Mouse (Mus musculus): ENCODE measurements around the gene Olfr97. TPM values are rescaled to one million over a fixed set of nuclear protein-coding genes. Genes with fewer than 3 reads are reported as not detected.

Olfr97 gene
- polyA plus RNA-seq, 1 experiment = not detected

GRCm38 (mm10) chr17:37196845-37197724 is 40.0 kb downstream of the Olfr97 start:
- 3% methylated on average over 77 of the region's 77 CpGs for WGBS
- no peak for DNase-seq (ENCODE audit: low read depth, low spot score)

- 64% methylated on average over 5 of the region's 5 CpGs for WGBS
- no peak for DNase-seq (ENCODE audit: low read depth, low spot score)
These were observed 42.3 kb downstream of the Olfr97 start for GRCm38 (mm10) chr17:37194782-37195181.

- DNase-seq (ENCODE audit: low read depth, low spot score) = no peak
- 63% methylated on average over 2 of the region's 2 CpGs for WGBS
These were observed 43.5 kb downstream of the Olfr97 start, which contains the start of gene Ubd for GRCm38 (mm10) chr17:37193656-37194055. Gene Ubd, plus strand, starts transcription at chr17:37193892.

GRCm38 (mm10) chr17:37193032-37193431 is 44.1 kb downstream of the Olfr97 start:
- DNase-seq (ENCODE audit: low read depth, low spot score) = no peak

GRCm38 (mm10) chr17:37190711-37191110 is 46.4 kb downstream of the Olfr97 start:
- DNase-seq (ENCODE audit: low read depth, low spot score) = no peak
- 56% methylated on average over 2 of the region's 2 CpGs for WGBS

GRCm38 (mm10) chr17:37185474-37185873 is 51.7 kb downstream of the Olfr97 start:
- WGBS = 22% methylated on average over 6 of the region's 6 CpGs

More at GRCm38 (mm10) chr17:37185474-37185873, 51.7 kb downstream of the Olfr97 start:
- DNase-seq (ENCODE audit: low read depth, low spot score) = no peak

Other genes with a start within 250 kb of the Olfr97 start
- gene H2-M5, start 247.8 kb downstream of the Olfr97 start, polyA plus RNA-seq (2012; rRNA removed) = 0.14 TPM in 1 of 2 replicates, not detected in the other
- gene Zfp57, start 236.2 kb downstream of the Olfr97 start, polyA plus RNA-seq (2012; rRNA removed) = 1.4 and 2.6 TPM in 2 replicates
- not detected in 2 replicates for gene Mog, start 213.9 kb downstream of the Olfr97 start, polyA plus RNA-seq (2012; rRNA removed)
- gene Gabbr1, start 191.4 kb downstream of the Olfr97 start, polyA plus RNA-seq (2012; rRNA removed) = 8.1 and 11.3 TPM in 2 replicates
- gene Olfr90, start 148.8 kb downstream of the Olfr97 start, polyA plus RNA-seq (2012; rRNA removed) = not detected in 2 replicates
- not detected in 2 replicates for gene Olfr91, start 139.1 kb downstream of the Olfr97 start, polyA plus RNA-seq (2012; rRNA removed)
- not detected in 2 replicates for gene Olfr92, start 117.2 kb downstream of the Olfr97 start, polyA plus RNA-seq (2012; rRNA removed)
- not detected in 2 replicates for gene Olfr93, start 75.8 kb downstream of the Olfr97 start, polyA plus RNA-seq (2012; rRNA removed)
- 12.6 and 18.4 TPM in 2 replicates for gene Ubd, start 43.4 kb downstream of the Olfr97 start, polyA plus RNA-seq (2012; rRNA removed)
- not detected in 2 replicates for gene Olfr94, start 36.3 kb downstream of the Olfr97 start, polyA plus RNA-seq (2012; rRNA removed)
- not detected in 2 replicates for gene Olfr95, start 24.2 kb downstream of the Olfr97 start, polyA plus RNA-seq (2012; rRNA removed)
- not detected in 2 replicates for gene Olfr96, start 17.2 kb downstream of the Olfr97 start, polyA plus RNA-seq (2012; rRNA removed)
- gene Olfr98, start 26.4 kb upstream of the Olfr97 start, polyA plus RNA-seq (2012; rRNA removed) = not detected in 2 replicates
- gene H2-M3, start 32.9 kb upstream of the Olfr97 start, polyA plus RNA-seq (2012; rRNA removed) = 9.6 and 9.8 TPM in 2 replicates
- gene Olfr99, start 46.1 kb upstream of the Olfr97 start, polyA plus RNA-seq (2012; rRNA removed) = not detected in 2 replicates
- not detected in 2 replicates for gene Olfr101, start 67.0 kb upstream of the Olfr97 start, polyA plus RNA-seq (2012; rRNA removed)
- gene Olfr102, start 79.7 kb upstream of the Olfr97 start, polyA plus RNA-seq (2012; rRNA removed) = not detected in 2 replicates
- gene Olfr103, start 102.4 kb upstream of the Olfr97 start, polyA plus RNA-seq (2012; rRNA removed) = not detected in 2 replicates
- gene Olfr104-ps, start 122.3 kb upstream of the Olfr97 start, polyA plus RNA-seq (2012; rRNA removed) = not detected in 2 replicates
- gene Olfr105-ps, start 141.7 kb upstream of the Olfr97 start, polyA plus RNA-seq (2012; rRNA removed) = not detected in 2 replicates
- not detected in 2 replicates for gene Olfr106-ps, start 153.1 kb upstream of the Olfr97 start, polyA plus RNA-seq (2012; rRNA removed)
- gene Olfr107, start 161.9 kb upstream of the Olfr97 start, polyA plus RNA-seq (2012; rRNA removed) = not detected in 2 replicates
- not detected in 2 replicates for gene Olfr108, start 208.2 kb upstream of the Olfr97 start, polyA plus RNA-seq (2012; rRNA removed)
- not detected in 2 replicates for gene Olfr109, start 221.6 kb upstream of the Olfr97 start, polyA plus RNA-seq (2012; rRNA removed)
- 1.8 and 2.3 TPM in 2 replicates for gene H2-M2, start 246.2 kb upstream of the Olfr97 start, polyA plus RNA-seq (2012; rRNA removed)